Mouse (Mus musculus) embryonic facial prominence, embryonic 11.5 days (tissue): ENCODE results near the gene Cdh12. TPM values are rescaled to one million over a fixed set of nuclear protein-coding genes. Genes with fewer than 3 reads are reported as not detected.
"Not testable (repeated sequence)": the region's sequence is repeated elsewhere in the genome, so short reads cannot be mapped to it uniquely, and the experiment has no call there.

Source experiments
- ATAC-seq: fragments of 200-750 bp; cut with Nextera tagmentation; replicated peaks from 2 replicates; pipeline ENCODE4 v1.8.0; 2017; ENCODE audit warnings: low read depth; ENCODE audit not compliant: insufficient number of reproducible peaks, low FRiP score, low TSS enrichment
- DNase-seq: peaks from one replicate; pipeline ENCODE4 v3.0.0-alpha.2; 2015; ENCODE audit warnings: low spot score
- H3K27ac ChIP-seq: fragments of 300-500 bp; sonication (generic); replicated peaks from 2 replicates; pipeline ENCODE4 v1.5.1; 2014; ENCODE audit warnings: mild to moderate bottlenecking, low read depth, low read length, control low read depth
- H3K27me3 ChIP-seq: fragments of 300-500 bp; sonication (generic); 2 replicates; pipeline ENCODE4 v1.6.1; 2014; ENCODE audit warnings: mild to moderate bottlenecking, low read length, moderate library complexity, mixed read lengths; ENCODE audit not compliant: control insufficient read depth, insufficient read depth
- H3K36me3 ChIP-seq: fragments of 300-500 bp; sonication (generic); replicated peaks from 2 replicates; pipeline ENCODE4 v1.6.1; 2014; ENCODE audit warnings: low read depth, mild to moderate bottlenecking, low read length, moderate library complexity, mixed read lengths; ENCODE audit not compliant: control insufficient read depth, insufficient read depth
- H3K4me1 ChIP-seq: fragments of 300-500 bp; sonication (generic); 2 replicates; pipeline ENCODE4 v1.6.1; 2014; ENCODE audit warnings: low read length, mixed read lengths; ENCODE audit not compliant: control insufficient read depth, insufficient read depth
- H3K4me2 ChIP-seq: fragments of 300-500 bp; sonication (generic); 2 replicates; pipeline ENCODE4 v1.6.1; 2014; ENCODE audit warnings: low read depth, mild to moderate bottlenecking, control low read depth, low read length, moderate library complexity
- H3K4me3 ChIP-seq: fragments of 300-500 bp; sonication (generic); 2 replicates; pipeline ENCODE4 v1.5.1; 2014; ENCODE audit warnings: low read depth, low read length, control low read depth
- H3K9ac ChIP-seq: fragments of 300-500 bp; sonication (generic); replicated peaks from 2 replicates; pipeline ENCODE4 v1.6.1; 2014; ENCODE audit warnings: mild to moderate bottlenecking, control low read depth, low read length
- H3K9me3 ChIP-seq: fragments of 300-500 bp; sonication (generic); replicated peaks from 2 replicates; pipeline ENCODE4 v1.6.1; 2016; ENCODE audit warnings: mild to moderate bottlenecking, low read length, inconsistent platforms, mixed read lengths; ENCODE audit not compliant: control insufficient read depth
- WGBS: fragments of 180-500 bp; shearing (Covaris S2); extraction: QIAGEN DNeasy Blood & Tissue Kit; methylation state at CpG from one replicate; pipeline ENCODE4 v1.1.7; 2014; 5-methylcytosine and 5-hydroxymethylcytosine counted together
- polyA plus RNA-seq: library from polyadenylated mRNA; unstranded; fragments of >200 nt; fragmentation: Nextera tagmentation; extraction: Ambion mirVana; gene quantifications from 2 replicates; pipeline ENCODE4 v1.2.1, GENCODE M21; 2014

The Cdh12 gene
- polyA plus RNA-seq, 1 experiment from 2014 or later: 0.25 TPM

DNA sequence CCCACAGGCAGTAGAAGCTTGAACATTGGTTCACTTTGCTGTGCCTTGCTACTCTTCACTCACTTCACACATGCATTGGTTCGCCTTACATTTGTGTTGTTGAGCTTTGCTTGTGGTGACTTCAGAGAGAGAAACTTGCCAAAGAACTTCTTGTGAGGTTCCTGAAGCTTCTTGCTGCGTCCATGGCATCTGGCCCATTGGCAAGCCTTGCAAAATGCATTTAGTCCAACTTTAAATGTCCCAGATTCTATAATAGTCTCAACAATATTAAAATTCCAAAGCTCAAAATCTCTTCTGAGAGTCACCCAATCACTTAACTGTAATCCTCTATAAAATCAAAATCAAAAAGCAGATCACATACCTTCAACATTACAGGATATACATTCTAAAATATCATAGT lies 211.2 kb downstream of the Cdh12 start:
- DNase-seq: no peak
- no peak overlapping the region for H3K27ac ChIP-seq
- 68% methylated on average over 2 of the region's 2 CpGs for WGBS

DNA sequence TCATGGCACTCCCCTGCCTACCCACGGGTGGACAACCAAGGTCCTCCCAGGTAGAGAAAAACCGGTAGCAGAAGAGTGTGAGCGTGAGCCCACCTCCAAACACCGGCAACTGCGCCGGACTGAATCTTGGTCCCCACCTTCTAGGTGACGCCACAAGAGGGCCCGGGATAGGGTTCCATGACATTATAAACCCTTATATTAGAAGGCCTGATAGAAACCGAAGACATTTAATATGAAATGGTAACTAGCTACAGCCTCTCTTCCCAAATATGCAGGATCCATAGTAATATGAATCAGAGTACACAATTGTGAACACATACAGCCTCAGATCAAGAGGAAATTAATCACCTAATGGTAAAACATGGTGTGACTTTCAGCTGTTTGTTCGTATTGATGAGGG lies 217.6 kb downstream of the Cdh12 start, which contains the start of gene Acot10:
Gene Acot10 (minus strand): TSS at position 101 of the 400 bp plus-strand sequence.
- Histone ChIP-seq H3K27me3 (no peaks in the 10 kb centered on the region), H3K9me3 (no peaks in the 10 kb centered on the region), H3K4me2 (no peak within 1 kb of the TSS), H3K36me3 (no peaks in the 10 kb centered on the region), H3K27ac (no peak within 1 kb of the TSS), H3K9ac (no peak within 1 kb of the TSS), H3K4me1 (no peaks in the 10 kb centered on the region), H3K4me3 (no peak within 1 kb of the TSS)
- ATAC-seq (no peak), DNase-seq (no peak)
- WGBS: 93% methylated on average over 10 of the region's 10 CpGs

More for the DNA sequence above, 211.2 kb downstream of the Cdh12 start:
- Histone ChIP-seq H3K4me3 (no peak overlapping the region), H3K9ac (no peak overlapping the region), H3K4me1 (no peaks in the 10 kb centered on the region), H3K9me3 (no peaks in the 10 kb centered on the region), H3K4me2 (no peak overlapping the region), H3K36me3 (no peaks in the 10 kb centered on the region), H3K27me3 (no peaks in the 10 kb centered on the region)
- no peak for ATAC-seq

DNA sequence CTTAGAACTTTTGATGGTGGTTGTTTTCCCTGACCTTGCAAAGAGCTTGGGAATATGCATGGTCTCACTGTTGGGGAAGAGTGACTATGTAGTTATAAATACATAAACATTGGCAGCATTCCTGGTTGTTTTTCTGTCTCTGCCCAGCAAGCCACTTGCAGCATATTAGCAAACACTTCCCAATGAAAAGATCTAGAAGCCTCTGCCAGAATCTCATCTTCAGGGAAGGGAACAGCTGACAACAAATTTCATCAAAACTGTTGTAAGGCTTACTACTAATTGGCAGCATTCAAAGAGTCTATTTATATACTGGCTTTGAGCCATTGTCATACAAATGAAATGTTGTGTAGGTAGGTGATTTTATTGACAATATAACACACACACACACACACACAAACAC lies 218.3 kb downstream of the Cdh12 start:
- no peak for DNase-seq
- Histone ChIP-seq H3K36me3 (no peaks in the 10 kb centered on the region), H3K27me3 (no peaks in the 10 kb centered on the region), H3K9me3 (no peaks in the 10 kb centered on the region), H3K9ac (no peak overlapping the region), H3K4me3 (no peak overlapping the region), H3K4me2 (no peak overlapping the region), H3K27ac (no peak overlapping the region), H3K4me1 (no peaks in the 10 kb centered on the region)
- ATAC-seq: no peak

GRCm38 (mm10) chr15:20667989-20668388 lies 218.9 kb downstream of the Cdh12 start:
- H3K4me3 ChIP-seq: no peak overlapping the region
- no peaks in the 10 kb centered on the region for H3K4me1 ChIP-seq
- H3K4me2 ChIP-seq: no peak overlapping the region
- H3K27me3 ChIP-seq: no peaks in the 10 kb centered on the region
- H3K36me3 ChIP-seq: no peaks in the 10 kb centered on the region
- DNase-seq (no peak), ATAC-seq (no peak)
- WGBS: 54% methylated on average over 1 of the region's 1 CpGs
- no peaks in the 10 kb centered on the region for H3K9me3 ChIP-seq
- H3K9ac ChIP-seq: no peak overlapping the region
- no peak overlapping the region for H3K27ac ChIP-seq

DNA sequence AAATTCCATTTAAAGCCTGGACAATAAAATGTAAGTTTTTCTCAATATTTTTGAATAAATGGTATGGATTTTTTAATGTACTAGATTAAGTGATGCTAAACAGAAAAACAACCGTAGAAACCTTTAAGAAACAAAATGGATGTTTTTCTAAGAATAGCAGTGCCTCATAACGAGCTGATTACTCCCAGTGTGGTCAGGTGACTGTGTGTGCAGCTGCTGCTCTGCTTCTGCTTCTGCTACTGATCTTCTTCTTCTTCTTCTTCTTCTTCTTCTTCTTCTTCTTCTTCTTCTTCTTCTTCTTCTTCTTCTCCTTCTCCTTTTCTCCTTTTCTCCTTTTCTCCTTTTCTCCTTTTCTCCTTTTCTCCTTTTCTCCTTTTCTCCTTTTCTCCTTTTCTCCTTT lies 220.4 kb downstream of the Cdh12 start:
- H3K4me3 ChIP-seq, H3K36me3 ChIP-seq, H3K9me3 ChIP-seq, H3K27me3 ChIP-seq, H3K4me2 ChIP-seq, H3K4me1 ChIP-seq, H3K9ac ChIP-seq, H3K27ac ChIP-seq, DNase-seq, ATAC-seq: not testable (repeated sequence)
- 62% methylated on average over 2 of the region's 2 CpGs for WGBS

DNA sequence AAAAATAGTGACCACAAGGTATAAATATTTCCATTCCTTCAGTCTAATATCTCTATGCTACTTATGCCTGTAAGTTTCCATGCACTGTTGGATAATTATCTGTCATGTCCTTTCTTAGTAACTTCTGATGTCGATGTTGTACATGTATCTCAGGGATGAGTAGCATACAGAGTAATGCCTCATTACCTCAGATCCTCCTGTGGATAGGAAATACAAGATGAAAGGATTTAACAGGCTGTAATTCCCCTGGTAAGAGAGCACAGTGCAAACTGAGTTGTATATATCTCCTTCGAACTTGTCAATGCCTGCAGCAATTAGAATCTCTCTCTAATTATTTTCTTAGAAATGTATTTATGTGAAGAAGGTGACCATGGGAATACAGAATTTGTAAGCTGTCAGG lies 233.7 kb downstream of the Cdh12 start:
- no peaks in the 10 kb centered on the region for H3K27me3 ChIP-seq
- 74% methylated on average over 2 of the region's 2 CpGs for WGBS

DNA sequence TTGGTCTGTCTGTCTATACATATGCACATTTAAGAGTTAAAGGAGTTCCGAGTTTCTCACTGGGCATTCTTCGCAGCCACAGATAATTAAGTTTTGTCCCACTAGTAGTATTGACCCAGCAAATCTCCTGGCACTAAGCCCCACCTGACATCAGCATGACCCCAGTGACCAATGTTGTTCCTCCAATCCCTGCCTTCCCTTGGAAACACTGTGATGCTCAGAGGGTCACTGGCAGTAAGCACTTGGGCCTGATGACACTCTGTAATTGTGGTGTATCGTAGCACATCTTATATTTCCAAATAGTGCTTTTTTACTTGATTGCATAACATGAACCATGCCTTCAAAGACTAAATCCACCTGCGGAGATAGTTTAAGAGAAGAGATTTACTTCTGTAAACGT lies 235.1 kb downstream of the Cdh12 start:
- WGBS: 58% methylated on average over 5 of the region's 5 CpGs
- DNase-seq: no peak
- H3K9me3 ChIP-seq: no peaks in the 10 kb centered on the region
- H3K9ac ChIP-seq: no peak overlapping the region
- no peak overlapping the region for H3K4me2 ChIP-seq
- no peaks in the 10 kb centered on the region for H3K4me1 ChIP-seq
- no peaks in the 10 kb centered on the region for H3K36me3 ChIP-seq
- no peaks in the 10 kb centered on the region for H3K27me3 ChIP-seq
- ATAC-seq: no peak
- no peak overlapping the region for H3K27ac ChIP-seq
- H3K4me3 ChIP-seq: no peak overlapping the region

More for the DNA sequence above, 233.7 kb downstream of the Cdh12 start:
- Histone ChIP-seq H3K9me3 (no peaks in the 10 kb centered on the region), H3K36me3 (no peaks in the 10 kb centered on the region), H3K4me1 (no peaks in the 10 kb centered on the region), H3K4me2 (no peak overlapping the region), H3K9ac (no peak overlapping the region), H3K27ac (no peak overlapping the region), H3K4me3 (no peak overlapping the region)
- DNase-seq (no peak), ATAC-seq (no peak)

DNA sequence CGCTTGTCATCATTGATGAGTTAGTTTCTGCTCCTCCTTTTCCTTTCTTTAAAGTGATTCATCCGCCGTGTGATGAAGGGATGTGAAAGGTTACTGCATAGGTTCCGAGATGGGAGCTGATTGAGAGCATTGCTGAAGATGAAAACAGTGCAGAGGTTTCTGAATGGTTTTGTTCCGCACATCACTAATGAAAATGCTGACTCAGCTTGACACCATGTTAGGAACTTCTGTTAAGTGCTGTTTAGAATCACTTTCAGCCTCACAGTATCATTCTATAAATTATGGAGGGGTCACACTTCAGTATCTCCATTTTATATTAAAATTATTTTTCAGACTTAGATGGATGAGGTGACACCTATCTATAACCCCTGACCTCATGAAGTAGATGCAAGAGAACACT lies 247.2 kb downstream of the Cdh12 start:
- H3K4me3 ChIP-seq: no peak overlapping the region
- H3K9ac ChIP-seq: no peak overlapping the region
- no peaks in the 10 kb centered on the region for H3K36me3 ChIP-seq
- H3K27ac ChIP-seq: no peak overlapping the region
- no peaks in the 10 kb centered on the region for H3K27me3 ChIP-seq
- DNase-seq: no peak
- no peaks in the 10 kb centered on the region for H3K9me3 ChIP-seq
- WGBS: 75% methylated on average over 5 of the region's 5 CpGs
- ATAC-seq: no peak
- no peaks in the 10 kb centered on the region for H3K4me1 ChIP-seq
- H3K4me2 ChIP-seq: no peak overlapping the region
